In the genomic region with DNA sequence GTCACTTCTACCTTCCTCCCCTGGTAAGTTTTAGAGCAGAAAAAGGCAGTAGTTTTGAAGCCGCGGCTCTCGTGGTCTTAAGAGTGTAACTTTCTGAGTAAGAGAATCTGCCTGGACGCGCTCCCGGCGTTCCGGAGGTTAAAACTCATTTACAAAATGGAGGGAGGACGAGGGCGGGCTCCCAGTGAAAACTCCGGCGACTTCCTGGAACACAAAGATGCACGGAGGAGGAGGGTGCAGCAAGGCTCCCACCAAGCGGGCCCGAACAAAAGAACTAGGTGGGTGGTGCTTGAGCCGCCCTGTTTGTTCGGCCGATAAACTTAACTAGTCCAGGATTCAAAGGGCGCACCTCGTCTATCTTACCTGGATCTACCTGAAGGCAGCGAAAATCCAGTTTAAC, we compare ENCODE assay signal across 8 mouse cellular contexts. TPM values are rescaled to one million over a fixed set of nuclear protein-coding genes. Genes with fewer than 3 reads are reported as not detected.
A peak's percentile ranks its signal among the peaks of the same experiment; 100 is the strongest.
DNase-seq lines count a peak whose midpoint lies in the region; ATAC-seq and TF ChIP-seq lines count a peak whose summit lies in the region.

No protein-coding gene starts in this region.

- peak overlapping the region; percentile 90 for H3K27ac ChIP-seq in layer of hippocampus, adult 2 months
- H3K27ac ChIP-seq in intestine, embryonic 14.5 days (ENCODE audit: low read depth), result peak overlapping the region; percentile 88
- H3K27ac ChIP-seq in liver, adult 2 months (replicated peaks; ENCODE audit: insufficient read depth, low read depth, low read length), result peak overlapping the region; percentile 84
- H3K27ac ChIP-seq in midbrain, postnatal 0 days (ENCODE audit: low read depth, low read length), result peak overlapping the region; percentile 67

- H3K79me2 ChIP-seq in liver, adult 2 months (ENCODE audit: control insufficient read depth, insufficient read depth, low read length), result peaks cover 21% of the 10 kb centered on the region

- peak; percentile 54 for ATAC-seq in intestine, embryonic 14.5 days (replicated peaks; ENCODE audit: low FRiP score, low TSS enrichment, low read depth)
- peak; percentile 57; the same call in 1 of the 2 replicates for ATAC-seq in midbrain, postnatal 0 days (ENCODE audit: low FRiP score)

- no peaks in the 10 kb centered on the region for H3K27me3 ChIP-seq in intestine, embryonic 14.5 days (replicated peaks; ENCODE audit: control insufficient read depth, insufficient read depth, low read length)
- no peaks in the 10 kb centered on the region for H3K27me3 ChIP-seq in liver, adult 2 months (ENCODE audit: control insufficient read depth, insufficient read depth, low read length)
- no peaks in the 10 kb centered on the region for H3K27me3 ChIP-seq in midbrain, postnatal 0 days (ENCODE audit: insufficient read depth, low read length)

- H3K4me2 ChIP-seq in intestine, embryonic 14.5 days (ENCODE audit: low read length), result peak overlapping the region; percentile 85
- peak overlapping the region; percentile 94 for H3K4me2 ChIP-seq in midbrain, postnatal 0 days (ENCODE audit: low read depth, low read length, poor library complexity, severe bottlenecking)

- no peaks in the 10 kb centered on the region for H3K9me3 ChIP-seq in intestine, embryonic 14.5 days (ENCODE audit: control insufficient read depth, low read length)
- no peaks in the 10 kb centered on the region for H3K9me3 ChIP-seq in midbrain, postnatal 0 days (ENCODE audit: low read length)

- no peak for DNase-seq in layer of hippocampus, adult 2 months (ENCODE audit: low spot score in 2 of 2)
- DNase-seq in layer of hippocampus, postnatal 14 days (ENCODE audit: low spot score in 2 of 2), result no peak
- peak; percentile 73 for DNase-seq in embryo, embryonic 10 days (ENCODE audit: low spot score)
- peak; percentile 46 for DNase-seq in gastrocnemius, postnatal 25 days
- peak; percentile 83 for DNase-seq in intestine, embryonic 14.5 days (ENCODE audit: low spot score)
- DNase-seq in liver, adult 2 months (ENCODE audit: extremely low read depth, low read depth, low spot score), result peak; percentile 58
- peak; percentile 50 for DNase-seq in midbrain, postnatal 0 days (ENCODE audit: low spot score)
- DNase-seq in spleen, postnatal 36 days (ENCODE audit: low spot score in 2 of 2), result peak; percentile 60 to 64

- peak overlapping the region; percentile 80 for H3K4me3 ChIP-seq in layer of hippocampus, adult 2 months
- peak overlapping the region; percentile 74 for H3K4me3 ChIP-seq in intestine, embryonic 14.5 days (ENCODE audit: low read depth, low read length)
- H3K4me3 ChIP-seq in liver, adult 2 months (ENCODE audit: insufficient read depth, low read depth, low read length), result peak overlapping the region; percentile 68
- H3K4me3 ChIP-seq in midbrain, postnatal 0 days (ENCODE audit: low read depth, low read length), result peak overlapping the region; percentile 56

- TF ChIP-seq POLR2A in liver, adult 2 months (IDR thresholded peaks at IDR 0.05; ENCODE audit: extremely low read depth, insufficient read depth, low read length), result no peak

- H3K4me1 ChIP-seq in intestine, embryonic 14.5 days (replicated peaks; ENCODE audit: control insufficient read depth, insufficient read depth, low read length), result peaks cover 29% of the 10 kb centered on the region
- peaks cover 16% of the 10 kb centered on the region for H3K4me1 ChIP-seq in liver, adult 2 months (ENCODE audit: control insufficient read depth, insufficient read depth, low read length)
- H3K4me1 ChIP-seq in midbrain, postnatal 0 days (ENCODE audit: insufficient read depth, low read length), result peaks cover 6% of the 10 kb centered on the region; the same call in 1 of the 2 replicates

- peaks cover 40% of the 10 kb centered on the region for H3K36me3 ChIP-seq in intestine, embryonic 14.5 days (ENCODE audit: control insufficient read depth, insufficient read depth, low read length)
- peaks cover 28% of the 10 kb centered on the region for H3K36me3 ChIP-seq in liver, adult 2 months (ENCODE audit: control insufficient read depth, insufficient read depth, low read length)
- H3K36me3 ChIP-seq in midbrain, postnatal 0 days (ENCODE audit: insufficient read depth, low read length), result no peaks in the 10 kb centered on the region

- no peak for TF ChIP-seq CTCF in layer of hippocampus, adult 2 months (conservative IDR thresholded peaks at IDR 0.05)
- TF ChIP-seq CTCF in liver, adult 2 months (IDR thresholded peaks at IDR 0.05; ENCODE audit: low read depth, low read length), result no peak
- TF ChIP-seq CTCF in midbrain, postnatal 0 days (IDR thresholded peaks at IDR 0.05), result no peak

- WGBS in intestine, embryonic 14.5 days, result under 1% methylated on average over 21 of the region's 21 CpGs
- WGBS in liver, adult 2 months, result under 1% methylated on average over 21 of the region's 21 CpGs
- whole genome bisulfite sequencing in midbrain, postnatal 0 days, result 6% methylated on average over 21 of the region's 21 CpGs

- H3K9ac ChIP-seq in intestine, embryonic 14.5 days (ENCODE audit: low read length), result peak overlapping the region; percentile 67
- peak overlapping the region; percentile 76 for H3K9ac ChIP-seq in liver, adult 2 months (ENCODE audit: low read depth, low read length)
- peak overlapping the region; percentile 63; the same call in 1 of the 2 replicates for H3K9ac ChIP-seq in midbrain, postnatal 0 days (replicated peaks; ENCODE audit: low read length, poor library complexity, severe bottlenecking)

RNA-seq across cellular contexts. Expression of a gene that starts 17.5 kb away (rescaled TPM):
- total RNA-seq in layer of hippocampus, adult 2 months (2021), result 100 to 1,000 TPM; 123 TPM
- total RNA-seq in layer of hippocampus, postnatal 14 days (2021), result 100 to 1,000 TPM; 140 to 154 TPM
- 10 to 100 TPM; 94.4 to 97.4 TPM for total RNA-seq in gastrocnemius, postnatal 25 days (2021)
- 798 and 814 TPM in 2 replicates for polyA plus RNA-seq in intestine, embryonic 14.5 days (2014; fragmentation: Nextera tagmentation; extraction: Ambion mirVana)
- 188 and 197 TPM in 2 replicates for total RNA-seq in liver, adult 2 months (2014; rRNA removed)
- polyA plus RNA-seq in liver, adult 2 months (2012; rRNA removed), result 88.2 and 89.3 TPM in 2 replicates
- 154 and 159 TPM in 2 replicates for total RNA-seq in midbrain, postnatal 0 days (2014; rRNA removed)
- polyA plus RNA-seq in midbrain, postnatal 0 days (2015; fragmentation: Nextera tagmentation; extraction: Ambion mirVana), result 173 and 183 TPM in 2 replicates

RNA-seq across cellular contexts. Expression of a gene that starts 19.9 kb away (rescaled TPM):
- not detected for total RNA-seq in layer of hippocampus, adult 2 months (2021)
- not detected for total RNA-seq in layer of hippocampus, postnatal 14 days (2021)
- not detected for total RNA-seq in gastrocnemius, postnatal 25 days (2021)
- polyA plus RNA-seq in intestine, embryonic 14.5 days (2014; fragmentation: Nextera tagmentation; extraction: Ambion mirVana), result 1.7 and 3.2 TPM in 2 replicates
- not detected in 2 replicates for total RNA-seq in liver, adult 2 months (2014; rRNA removed)
- 0.18 TPM in 1 of 2 replicates, not detected in the other for polyA plus RNA-seq in liver, adult 2 months (2012; rRNA removed)
- total RNA-seq in midbrain, postnatal 0 days (2014; rRNA removed), result not detected in 2 replicates
- 0.49 and 0.96 TPM in 2 replicates for polyA plus RNA-seq in midbrain, postnatal 0 days (2015; fragmentation: Nextera tagmentation; extraction: Ambion mirVana)

RNA-seq across cellular contexts. Expression of a gene that starts 55.7 kb away (rescaled TPM):
- 10 to 100 TPM; 35.9 to 38.4 TPM for total RNA-seq in layer of hippocampus, adult 2 months (2021)
- 10 to 100 TPM; 31.1 to 36.0 TPM for total RNA-seq in layer of hippocampus, postnatal 14 days (2021)
- under 1 TPM; 0.40 to 0.90 TPM for total RNA-seq in gastrocnemius, postnatal 25 days (2021)
- 6.8 and 8.4 TPM in 2 replicates for polyA plus RNA-seq in intestine, embryonic 14.5 days (2014; fragmentation: Nextera tagmentation; extraction: Ambion mirVana)
- total RNA-seq in liver, adult 2 months (2014; rRNA removed), result 0.07 and 0.09 TPM in 2 replicates
- 0.05 TPM in 1 of 2 replicates, not detected in the other for polyA plus RNA-seq in liver, adult 2 months (2012; rRNA removed)
- 14.5 and 18.6 TPM in 2 replicates for total RNA-seq in midbrain, postnatal 0 days (2014; rRNA removed)
- 16.1 and 16.6 TPM in 2 replicates for polyA plus RNA-seq in midbrain, postnatal 0 days (2015; fragmentation: Nextera tagmentation; extraction: Ambion mirVana)

Comparison
In these comparisons a context has a peak if more than half of its experiments do, and no peak if none do; other contexts are left out.
1. DNase-seq: peak in embryo, embryonic 10 days (single experiment), gastrocnemius, postnatal 25 days (single experiment), intestine, embryonic 14.5 days (single experiment), liver, adult 2 months (single experiment), midbrain, postnatal 0 days (single experiment) and spleen, postnatal 36 days (2 of 2); none in layer of hippocampus, adult 2 months (0 of 2) and layer of hippocampus, postnatal 14 days (0 of 2).
2. Peak in every context shown above with its lines, with median percentiles within 50 percentile points of each other: H3K27ac ChIP-seq, H3K4me3 ChIP-seq and H3K9ac ChIP-seq.